Mouse (Mus musculus): ENCODE results near the gene Nlrp6. TPM values are rescaled to one million over a fixed set of nuclear protein-coding genes. Genes with fewer than 3 reads are reported as not detected.
A peak's percentile ranks its signal among the peaks of the same experiment; 100 is the strongest.

The Nlrp6 gene
- polyA plus RNA-seq, 1 experiment: not detected

GRCm38 (mm10) chr7:140927181-140927580 is 6.5 kb downstream of the Nlrp6 start:
- H3K4me3 ChIP-seq (ENCODE audit: insufficient read depth, low read length): no peak overlapping the region
- TF ChIP-seq POLR2A (IDR thresholded peaks at IDR 0.05; ENCODE audit: low read depth, low read length) (no peak), CTCF (IDR thresholded peaks at IDR 0.05; ENCODE audit: borderline replicate concordance, insufficient read depth, low read length) (no peak)
- H3K27ac ChIP-seq (ENCODE audit: insufficient read depth, low read length): no peak overlapping the region
- H3K4me1 ChIP-seq (ENCODE audit: control insufficient read depth, insufficient read depth, low read length): 0 out of 2 replicates have a peak, but pooled peaks cover 2% of the 10 kb centered on the region

GRCm38 (mm10) chr7:140938436-140938835 is 17.7 kb downstream of the Nlrp6 start:
- Histone ChIP-seq H3K27ac (ENCODE audit: insufficient read depth, low read length) (no peak overlapping the region), H3K4me3 (ENCODE audit: insufficient read depth, low read length) (no peak overlapping the region), H3K4me1 (ENCODE audit: control insufficient read depth, insufficient read depth, low read length) (peaks cover 2% of the 10 kb centered on the region; the same call in 1 of the 2 replicates)
- no peak for TF ChIP-seq POLR2A (IDR thresholded peaks at IDR 0.05; ENCODE audit: low read depth, low read length)
- TF ChIP-seq CTCF (IDR thresholded peaks at IDR 0.05; ENCODE audit: borderline replicate concordance, insufficient read depth, low read length): no peak

- no peak for TF ChIP-seq CTCF (IDR thresholded peaks at IDR 0.05; ENCODE audit: borderline replicate concordance, insufficient read depth, low read length)
- no peak for TF ChIP-seq POLR2A (IDR thresholded peaks at IDR 0.05; ENCODE audit: low read depth, low read length)
- no peak overlapping the region for H3K4me3 ChIP-seq (ENCODE audit: insufficient read depth, low read length)
- no peak overlapping the region for H3K27ac ChIP-seq (ENCODE audit: insufficient read depth, low read length)
- H3K4me1 ChIP-seq (ENCODE audit: control insufficient read depth, insufficient read depth, low read length): peaks cover 2% of the 10 kb centered on the region; the same call in 1 of the 2 replicates
Measured at GRCm38 (mm10) chr7:140938896-140939295, 18.2 kb downstream of the Nlrp6 start.

GRCm38 (mm10) chr7:140939669-140940171 is 19.0 kb downstream of the Nlrp6 start:
- Histone ChIP-seq H3K4me1 (ENCODE audit: control insufficient read depth, insufficient read depth, low read length) (peaks cover 2% of the 10 kb centered on the region; the same call in 1 of the 2 replicates), H3K27ac (ENCODE audit: insufficient read depth, low read length) (no peak overlapping the region), H3K4me3 (ENCODE audit: insufficient read depth, low read length) (no peak overlapping the region)
- TF ChIP-seq CTCF (IDR thresholded peaks at IDR 0.05; ENCODE audit: borderline replicate concordance, insufficient read depth, low read length): no peak
- no peak for TF ChIP-seq POLR2A (IDR thresholded peaks at IDR 0.05; ENCODE audit: low read depth, low read length)

- Histone ChIP-seq H3K4me1 (ENCODE audit: control insufficient read depth, insufficient read depth, low read length) (peaks cover 2% of the 10 kb centered on the region; the same call in 1 of the 2 replicates), H3K27ac (ENCODE audit: insufficient read depth, low read length) (peak within 1 kb of the TSS; percentile 98), H3K4me3 (ENCODE audit: insufficient read depth, low read length) (peak within 1 kb of the TSS; percentile 53)
- TF ChIP-seq CTCF (IDR thresholded peaks at IDR 0.05; ENCODE audit: borderline replicate concordance, insufficient read depth, low read length) (peak; percentile 60), POLR2A (IDR thresholded peaks at IDR 0.05; ENCODE audit: low read depth, low read length) (peak; percentile 68)
Measured at GRCm38 (mm10) chr7:140941222-140942051, 20.7 kb downstream of the Nlrp6 start, which contains the start of gene Pgghg. Pgghg (plus strand) TSS chr7:140941391.

GRCm38 (mm10) chr7:140942341-140942740 is 21.6 kb downstream of the Nlrp6 start:
- Histone ChIP-seq H3K4me1 (ENCODE audit: control insufficient read depth, insufficient read depth, low read length) (peaks cover 2% of the 10 kb centered on the region; the same call in 1 of the 2 replicates), H3K27ac (ENCODE audit: insufficient read depth, low read length) (peak overlapping the region; percentile 80), H3K4me3 (ENCODE audit: insufficient read depth, low read length) (peak overlapping the region; percentile 53)
- TF ChIP-seq POLR2A (IDR thresholded peaks at IDR 0.05; ENCODE audit: low read depth, low read length) (peak; percentile 41; the same call in 1 of the 2 replicates), CTCF (IDR thresholded peaks at IDR 0.05; ENCODE audit: borderline replicate concordance, insufficient read depth, low read length) (no peak)

- TF ChIP-seq CTCF (IDR thresholded peaks at IDR 0.05; ENCODE audit: borderline replicate concordance, insufficient read depth, low read length): no peak
- 0 out of 2 replicates have a peak, but pooled peaks have one; percentile 6 for TF ChIP-seq POLR2A (IDR thresholded peaks at IDR 0.05; ENCODE audit: low read depth, low read length)
- Histone ChIP-seq H3K4me3 (ENCODE audit: insufficient read depth, low read length) (no peak overlapping the region), H3K4me1 (ENCODE audit: control insufficient read depth, insufficient read depth, low read length) (peaks cover 2% of the 10 kb centered on the region; the same call in 1 of the 2 replicates), H3K27ac (ENCODE audit: insufficient read depth, low read length) (no peak overlapping the region)
Measured at GRCm38 (mm10) chr7:140942811-140943210, 22.1 kb downstream of the Nlrp6 start.

GRCm38 (mm10) chr7:140943356-140943755 is 22.7 kb downstream of the Nlrp6 start:
- Histone ChIP-seq H3K4me3 (ENCODE audit: insufficient read depth, low read length) (no peak overlapping the region), H3K27ac (ENCODE audit: insufficient read depth, low read length) (no peak overlapping the region), H3K4me1 (ENCODE audit: control insufficient read depth, insufficient read depth, low read length) (peaks cover 2% of the 10 kb centered on the region; the same call in 1 of the 2 replicates)
- TF ChIP-seq CTCF (IDR thresholded peaks at IDR 0.05; ENCODE audit: borderline replicate concordance, insufficient read depth, low read length) (no peak), POLR2A (IDR thresholded peaks at IDR 0.05; ENCODE audit: low read depth, low read length) (no peak)

GRCm38 (mm10) chr7:140944236-140944635 is 23.5 kb downstream of the Nlrp6 start:
- Histone ChIP-seq H3K27ac (ENCODE audit: insufficient read depth, low read length) (no peak overlapping the region), H3K4me1 (ENCODE audit: control insufficient read depth, insufficient read depth, low read length) (peaks cover 2% of the 10 kb centered on the region; the same call in 1 of the 2 replicates), H3K4me3 (ENCODE audit: insufficient read depth, low read length) (no peak overlapping the region)
- no peak for TF ChIP-seq CTCF (IDR thresholded peaks at IDR 0.05; ENCODE audit: borderline replicate concordance, insufficient read depth, low read length)
- no peak for TF ChIP-seq POLR2A (IDR thresholded peaks at IDR 0.05; ENCODE audit: low read depth, low read length)

- no peaks in the 10 kb centered on the region for H3K4me1 ChIP-seq (ENCODE audit: control insufficient read depth, insufficient read depth, low read length)
- TF ChIP-seq POLR2A (IDR thresholded peaks at IDR 0.05; ENCODE audit: low read depth, low read length) (no peak), CTCF (IDR thresholded peaks at IDR 0.05; ENCODE audit: borderline replicate concordance, insufficient read depth, low read length) (no peak)
- no peak overlapping the region for H3K4me3 ChIP-seq (ENCODE audit: insufficient read depth, low read length)
- H3K27ac ChIP-seq (ENCODE audit: insufficient read depth, low read length): no peak overlapping the region
Measured at GRCm38 (mm10) chr7:140945247-140945646, 24.5 kb downstream of the Nlrp6 start.

Measured in embryonic fibroblast, embryonic 13.5 days (primary cell).